Mouse (Mus musculus): ENCODE results near the gene Gm42791. TPM values are rescaled to one million over a fixed set of nuclear protein-coding genes. Genes with fewer than 3 reads are reported as not detected.

Gm42791 gene
- polyA plus RNA-seq, 1 experiment from 2014 or later, result 1.3 TPM

DNA sequence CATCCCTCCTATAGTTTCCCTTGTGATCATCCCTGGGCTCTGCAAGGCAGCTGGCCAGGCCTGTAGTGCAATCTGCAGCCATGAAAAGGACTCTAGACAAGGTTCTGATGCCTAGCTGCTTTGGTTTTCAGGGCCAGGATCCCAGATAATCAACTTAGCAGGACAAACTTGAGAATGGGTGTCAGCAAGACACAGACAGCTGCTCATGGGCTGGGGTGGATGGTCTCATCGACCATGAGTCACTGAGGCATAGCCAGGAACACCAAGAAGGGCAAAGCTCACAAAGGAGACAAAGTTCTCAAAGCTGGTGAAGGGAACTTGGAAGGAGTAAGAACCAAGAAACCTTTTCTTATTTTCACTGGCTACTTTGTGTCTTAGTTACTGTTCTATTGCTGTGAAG is 63.6 kb downstream of the Gm42791 start:
- H3K4me3 ChIP-seq (ENCODE audit: low read length), result no peak overlapping the region
- H3K9me3 ChIP-seq (ENCODE audit: control insufficient read depth, low read length), result no peaks in the 10 kb centered on the region; the same call in 1 of the 2 replicates
- H3K36me3 ChIP-seq (ENCODE audit: control insufficient read depth, insufficient read depth, low read length), result no peaks in the 10 kb centered on the region
- no peak overlapping the region for H3K9ac ChIP-seq (ENCODE audit: low read length)
- peak overlapping the region; percentile 61 for H3K27ac ChIP-seq (ENCODE audit: low read length)
- no peaks in the 10 kb centered on the region for H3K27me3 ChIP-seq (ENCODE audit: control insufficient read depth, insufficient read depth, low read depth, low read length)
- 71% methylated on average over 1 of the region's 1 CpGs for WGBS
- no peak for ATAC-seq (ENCODE audit: low read depth)
- no peak overlapping the region for H3K4me2 ChIP-seq (ENCODE audit: low read depth, low read length)
- peaks cover 12% of the 10 kb centered on the region for H3K4me1 ChIP-seq (replicated peaks; ENCODE audit: control insufficient read depth, insufficient read depth, low read length)

DNA sequence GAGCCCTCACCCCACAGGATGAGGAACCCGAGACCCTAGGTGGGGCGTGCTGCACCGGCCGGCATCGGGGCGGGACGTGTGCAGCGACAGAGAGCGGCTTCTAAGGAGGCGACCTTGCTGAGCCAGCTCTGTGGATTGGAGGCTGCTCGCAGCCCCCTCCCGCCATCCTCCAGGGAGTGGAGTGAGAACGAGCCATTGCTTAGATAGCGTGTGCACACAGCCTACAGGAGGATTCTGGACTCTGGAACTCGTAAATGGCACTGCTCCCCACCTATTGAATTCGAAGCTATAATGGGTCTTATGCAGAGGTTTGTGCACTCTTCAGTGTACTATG is 65.9 kb downstream of the Gm42791 start, which contains the start of gene Katnal1:
Gene Katnal1 (minus strand): TSS at position 205 of the 334 bp plus-strand sequence.
- H3K27ac ChIP-seq (ENCODE audit: low read length), result peak within 1 kb of the TSS; percentile 92
- ATAC-seq (ENCODE audit: low read depth), result no peak
- H3K27me3 ChIP-seq (ENCODE audit: control insufficient read depth, insufficient read depth, low read depth, low read length), result no peaks in the 10 kb centered on the region
- H3K9me3 ChIP-seq (ENCODE audit: control insufficient read depth, low read length), result no peaks in the 10 kb centered on the region
- H3K4me1 ChIP-seq (replicated peaks; ENCODE audit: control insufficient read depth, insufficient read depth, low read length), result peaks cover 12% of the 10 kb centered on the region
- 1% methylated on average over 16 of the region's 16 CpGs for WGBS
- peaks cover 4% of the 10 kb centered on the region; the same call in 1 of the 2 replicates for H3K36me3 ChIP-seq (ENCODE audit: control insufficient read depth, insufficient read depth, low read length)
- H3K4me3 ChIP-seq (ENCODE audit: low read length), result peak within 1 kb of the TSS; percentile 90
- H3K4me2 ChIP-seq (ENCODE audit: low read depth, low read length), result peak within 1 kb of the TSS; percentile 79
- peak within 1 kb of the TSS; percentile 90 for H3K9ac ChIP-seq (ENCODE audit: low read length)

DNA sequence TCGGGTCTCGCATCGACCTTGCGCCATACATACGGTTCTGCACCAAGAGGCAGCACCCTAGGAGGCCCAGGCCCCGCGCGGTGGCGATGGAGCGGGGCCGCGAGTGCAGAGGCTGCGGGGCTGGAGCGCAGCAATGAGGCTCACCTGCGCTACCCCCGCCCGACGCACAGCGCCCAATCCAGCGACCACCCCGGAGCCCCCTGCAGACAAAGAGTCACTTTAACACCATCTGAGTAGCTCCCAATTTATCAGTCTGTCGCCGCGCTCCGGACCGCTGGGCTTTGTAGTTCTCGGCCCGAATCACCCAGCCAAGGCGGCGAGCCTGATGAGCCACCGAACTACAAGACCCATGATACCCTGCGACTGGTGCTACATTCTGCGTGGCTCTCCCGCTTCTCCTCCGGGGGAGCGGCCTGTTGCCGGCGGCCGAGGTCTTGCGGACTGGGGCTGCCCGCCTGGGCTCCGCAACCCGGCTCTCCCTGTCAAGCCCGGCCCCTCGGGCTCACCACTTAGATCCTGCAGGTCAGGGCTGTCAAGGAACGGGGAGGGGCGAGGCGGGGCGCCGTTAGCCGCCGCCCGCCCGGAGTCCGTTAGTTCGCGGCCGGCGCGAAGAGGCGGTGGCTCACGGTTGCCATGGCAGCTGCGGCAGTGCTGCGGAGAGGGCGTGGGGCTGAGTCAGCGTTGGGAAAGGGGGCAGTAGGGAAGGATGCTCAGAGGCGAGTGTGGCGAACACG is 66.4 kb downstream of the Gm42791 start:
- H3K27ac ChIP-seq (ENCODE audit: low read length), result peak overlapping the region; percentile 92
- H3K36me3 ChIP-seq (ENCODE audit: control insufficient read depth, insufficient read depth, low read length), result peaks cover 4% of the 10 kb centered on the region; the same call in 1 of the 2 replicates
- H3K4me3 ChIP-seq (ENCODE audit: low read length), result peak overlapping the region; percentile 90
- peaks cover 12% of the 10 kb centered on the region for H3K4me1 ChIP-seq (replicated peaks; ENCODE audit: control insufficient read depth, insufficient read depth, low read length)
- H3K4me2 ChIP-seq (ENCODE audit: low read depth, low read length), result peak overlapping the region; percentile 79
- H3K27me3 ChIP-seq (ENCODE audit: control insufficient read depth, insufficient read depth, low read depth, low read length), result no peaks in the 10 kb centered on the region
- ATAC-seq (ENCODE audit: low read depth), result peak; percentile 99
- no peaks in the 10 kb centered on the region for H3K9me3 ChIP-seq (ENCODE audit: control insufficient read depth, low read length)
- under 1% methylated on average over 68 of the region's 69 CpGs for WGBS
- peak overlapping the region; percentile 90 for H3K9ac ChIP-seq (ENCODE audit: low read length)

DNA sequence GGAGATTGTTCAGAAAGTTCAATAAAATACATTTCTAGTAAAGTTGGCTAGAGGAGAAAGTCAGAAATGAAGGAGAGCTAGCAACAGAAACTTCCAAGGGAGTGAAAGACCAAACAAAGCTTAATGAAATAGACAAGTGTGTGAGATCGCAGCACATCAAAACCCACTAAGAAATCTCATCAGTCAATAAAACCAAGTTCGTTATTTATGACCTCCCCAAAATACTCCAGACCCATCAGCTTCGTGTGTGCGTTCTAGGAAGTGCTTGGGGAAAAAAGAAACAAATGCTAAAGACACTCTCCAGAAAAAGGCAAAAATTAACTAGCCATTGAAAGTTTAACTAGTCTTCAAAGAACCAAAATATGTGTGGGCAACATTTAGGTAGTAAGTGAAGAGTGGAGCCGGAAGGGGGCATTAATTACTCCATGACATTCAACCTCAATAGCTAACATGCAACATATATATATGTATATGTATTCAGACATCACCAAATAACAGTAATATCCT is 67.2 kb downstream of the Gm42791 start:
- Histone ChIP-seq H3K9ac (ENCODE audit: low read length) (peak overlapping the region; percentile 90), H3K9me3 (ENCODE audit: control insufficient read depth, low read length) (no peaks in the 10 kb centered on the region), H3K4me3 (ENCODE audit: low read length) (peak overlapping the region; percentile 90), H3K4me2 (ENCODE audit: low read depth, low read length) (peak overlapping the region; percentile 48), H3K4me1 (replicated peaks; ENCODE audit: control insufficient read depth, insufficient read depth, low read length) (peaks cover 12% of the 10 kb centered on the region), H3K27me3 (ENCODE audit: control insufficient read depth, insufficient read depth, low read depth, low read length) (no peaks in the 10 kb centered on the region), H3K27ac (ENCODE audit: low read length) (no peak overlapping the region), H3K36me3 (ENCODE audit: control insufficient read depth, insufficient read depth, low read length) (peaks cover 4% of the 10 kb centered on the region; the same call in 1 of the 2 replicates)
- no peak for ATAC-seq (ENCODE audit: low read depth)
- 37% methylated on average over 5 of the region's 5 CpGs for WGBS

DNA sequence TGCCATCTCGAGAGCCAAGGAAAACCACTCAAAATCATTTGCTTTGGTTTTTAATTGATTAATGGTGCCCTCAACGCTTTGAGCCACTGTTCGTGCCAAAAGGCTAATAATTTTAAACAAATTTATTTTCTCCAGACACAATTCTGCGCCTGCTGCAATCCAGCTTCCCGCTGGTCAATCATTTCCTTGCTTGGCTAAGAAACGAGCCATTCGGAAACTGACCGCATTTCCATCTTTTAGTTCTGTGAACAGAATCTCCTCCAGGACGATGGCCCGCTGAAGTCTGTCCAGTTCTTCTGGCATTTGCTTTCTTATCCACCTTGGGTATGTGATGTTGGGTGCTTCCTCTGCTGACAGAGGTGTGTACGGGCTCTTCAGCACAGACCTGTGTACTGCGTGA is 70.4 kb downstream of the Gm42791 start:
- Histone ChIP-seq H3K27ac (ENCODE audit: low read length) (no peak overlapping the region), H3K4me1 (replicated peaks; ENCODE audit: control insufficient read depth, insufficient read depth, low read length) (peaks cover 7% of the 10 kb centered on the region), H3K27me3 (ENCODE audit: control insufficient read depth, insufficient read depth, low read depth, low read length) (no peaks in the 10 kb centered on the region), H3K9me3 (ENCODE audit: control insufficient read depth, low read length) (no peaks in the 10 kb centered on the region), H3K9ac (ENCODE audit: low read length) (no peak overlapping the region), H3K4me3 (ENCODE audit: low read length) (no peak overlapping the region), H3K36me3 (ENCODE audit: control insufficient read depth, insufficient read depth, low read length) (peaks cover 6% of the 10 kb centered on the region; the same call in 1 of the 2 replicates), H3K4me2 (ENCODE audit: low read depth, low read length) (no peak overlapping the region)
- no peak for ATAC-seq (ENCODE audit: low read depth)
- 84% methylated on average over 12 of the region's 12 CpGs for WGBS

DNA sequence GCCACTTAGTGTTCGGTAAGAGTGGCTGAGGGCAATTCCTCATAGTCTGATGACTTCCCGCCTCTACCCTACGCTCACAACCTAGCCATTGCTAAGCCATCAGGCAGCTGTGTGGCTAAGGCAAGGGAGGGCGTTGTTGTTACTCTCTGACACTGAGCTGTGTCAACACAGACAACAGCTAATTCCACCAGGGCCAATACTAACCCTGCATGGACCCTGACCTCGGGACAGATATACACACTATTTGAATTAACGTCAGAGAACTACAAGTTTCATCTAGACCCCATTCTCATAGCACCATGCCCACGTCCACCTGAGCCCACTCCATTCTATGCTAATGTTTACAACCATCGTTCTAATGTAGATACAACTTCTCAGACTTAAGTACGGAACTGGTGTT is 70.9 kb downstream of the Gm42791 start:
- no peak for ATAC-seq (ENCODE audit: low read depth)
- 73% methylated on average over 9 of the region's 9 CpGs for WGBS
- Histone ChIP-seq H3K4me2 (ENCODE audit: low read depth, low read length) (no peak overlapping the region), H3K9me3 (ENCODE audit: control insufficient read depth, low read length) (no peaks in the 10 kb centered on the region), H3K27me3 (ENCODE audit: control insufficient read depth, insufficient read depth, low read depth, low read length) (no peaks in the 10 kb centered on the region), H3K9ac (ENCODE audit: low read length) (no peak overlapping the region), H3K4me3 (ENCODE audit: low read length) (no peak overlapping the region), H3K4me1 (replicated peaks; ENCODE audit: control insufficient read depth, insufficient read depth, low read length) (peaks cover 4% of the 10 kb centered on the region), H3K27ac (ENCODE audit: low read length) (no peak overlapping the region), H3K36me3 (ENCODE audit: control insufficient read depth, insufficient read depth, low read length) (peaks cover 6% of the 10 kb centered on the region; the same call in 1 of the 2 replicates)

DNA sequence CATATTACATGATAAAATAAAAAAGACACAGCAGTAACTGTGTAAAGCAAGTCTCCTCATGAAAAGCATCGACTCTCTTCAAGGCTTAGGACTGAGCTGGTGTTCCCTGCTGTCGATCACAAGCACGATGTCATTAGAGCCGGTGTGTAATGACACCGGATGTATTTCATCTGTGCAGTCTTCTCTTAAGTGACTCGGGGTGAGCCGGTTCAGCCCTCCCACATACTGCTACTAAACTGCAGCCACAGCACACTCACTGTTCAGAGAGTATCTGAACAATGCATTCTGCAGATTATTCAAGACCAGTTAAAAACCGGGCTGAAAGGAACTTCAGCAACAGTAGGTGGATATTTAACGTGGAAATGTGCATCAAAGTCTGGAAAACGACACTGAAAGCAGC is 71.5 kb downstream of the Gm42791 start:
- Histone ChIP-seq H3K36me3 (ENCODE audit: control insufficient read depth, insufficient read depth, low read length) (peaks cover 6% of the 10 kb centered on the region; the same call in 1 of the 2 replicates), H3K4me3 (ENCODE audit: low read length) (no peak overlapping the region), H3K9me3 (ENCODE audit: control insufficient read depth, low read length) (no peaks in the 10 kb centered on the region), H3K4me1 (replicated peaks; ENCODE audit: control insufficient read depth, insufficient read depth, low read length) (peaks cover 3% of the 10 kb centered on the region), H3K4me2 (ENCODE audit: low read depth, low read length) (no peak overlapping the region), H3K27me3 (ENCODE audit: control insufficient read depth, insufficient read depth, low read depth, low read length) (no peaks in the 10 kb centered on the region), H3K27ac (ENCODE audit: low read length) (no peak overlapping the region), H3K9ac (ENCODE audit: low read length) (no peak overlapping the region)
- WGBS, result 56% methylated on average over 10 of the region's 10 CpGs
- ATAC-seq (ENCODE audit: low read depth), result no peak

DNA sequence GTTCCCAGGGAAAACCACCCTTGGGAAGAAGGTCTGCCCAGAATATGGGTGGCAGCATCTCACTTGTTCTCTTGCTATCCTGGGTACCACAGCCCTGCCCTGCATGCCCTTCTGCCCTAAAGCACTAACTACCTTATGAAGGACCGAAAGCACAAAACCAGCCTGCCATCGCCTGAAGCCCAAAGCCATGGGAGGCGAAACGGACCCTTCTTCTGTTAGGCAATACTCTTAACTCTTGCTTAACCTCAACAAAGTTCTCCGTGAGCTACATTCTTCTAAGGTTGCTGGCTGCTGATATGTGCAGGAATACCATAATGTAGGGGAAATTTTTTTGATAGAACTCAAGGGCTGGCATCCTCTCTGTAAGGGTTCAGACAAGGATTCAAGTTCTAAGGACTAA is 72.2 kb downstream of the Gm42791 start:
- Histone ChIP-seq H3K9me3 (ENCODE audit: control insufficient read depth, low read length) (no peaks in the 10 kb centered on the region), H3K9ac (ENCODE audit: low read length) (no peak overlapping the region), H3K36me3 (ENCODE audit: control insufficient read depth, insufficient read depth, low read length) (peaks cover 6% of the 10 kb centered on the region; the same call in 1 of the 2 replicates), H3K27ac (ENCODE audit: low read length) (no peak overlapping the region), H3K4me2 (ENCODE audit: low read depth, low read length) (no peak overlapping the region), H3K4me1 (replicated peaks; ENCODE audit: control insufficient read depth, insufficient read depth, low read length) (peaks cover 2% of the 10 kb centered on the region), H3K4me3 (ENCODE audit: low read length) (no peak overlapping the region), H3K27me3 (ENCODE audit: control insufficient read depth, insufficient read depth, low read depth, low read length) (no peaks in the 10 kb centered on the region)
- WGBS, result 74% methylated on average over 5 of the region's 5 CpGs
- ATAC-seq (ENCODE audit: low read depth), result no peak

DNA sequence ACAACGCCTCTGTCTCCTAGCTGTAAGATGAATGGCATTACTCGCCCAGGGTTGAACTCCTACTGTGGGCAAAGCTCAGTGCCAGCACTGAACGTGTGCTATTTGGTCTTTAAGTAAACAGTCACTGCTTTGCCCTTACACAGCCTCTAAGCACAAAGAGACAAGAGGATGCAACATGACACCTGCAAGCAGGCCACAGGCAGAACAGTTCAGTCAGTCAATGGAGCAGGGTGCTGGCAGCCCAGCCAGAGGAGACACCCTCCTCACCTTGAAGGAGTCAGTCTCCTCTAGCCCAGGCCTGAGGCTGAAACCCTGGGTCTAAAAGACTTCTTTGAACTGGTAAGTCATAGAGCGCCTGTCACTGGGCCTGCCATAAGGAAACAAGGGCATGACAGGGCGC is 76.9 kb downstream of the Gm42791 start:
- no peak overlapping the region for H3K4me3 ChIP-seq (ENCODE audit: low read length)
- WGBS, result 62% methylated on average over 5 of the region's 5 CpGs
- H3K4me1 ChIP-seq (replicated peaks; ENCODE audit: control insufficient read depth, insufficient read depth, low read length), result no peaks in the 10 kb centered on the region
- H3K27ac ChIP-seq (ENCODE audit: low read length), result no peak overlapping the region
- no peaks in the 10 kb centered on the region for H3K9me3 ChIP-seq (ENCODE audit: control insufficient read depth, low read length)
- peaks cover 9% of the 10 kb centered on the region; the same call in 1 of the 2 replicates for H3K36me3 ChIP-seq (ENCODE audit: control insufficient read depth, insufficient read depth, low read length)
- H3K27me3 ChIP-seq (ENCODE audit: control insufficient read depth, insufficient read depth, low read depth, low read length), result no peaks in the 10 kb centered on the region
- H3K9ac ChIP-seq (ENCODE audit: low read length), result no peak overlapping the region
- no peak overlapping the region for H3K4me2 ChIP-seq (ENCODE audit: low read depth, low read length)
- ATAC-seq (ENCODE audit: low read depth), result no peak

Measured in lung, embryonic 16.5 days (tissue).